Mouse (Mus musculus) NIH3T3 (cell line): ENCODE measurements around the gene Nubp2.

Experiments
- DNase-seq: peaks from one replicate; pipeline ENCODE4 v3.0.0-alpha.2; 2012; ENCODE audit warnings: low read depth

The Nubp2 gene

GRCm38 (mm10) chr17:24894061-24894994 is 8.2 kb upstream of the Nubp2 start:
- peak; percentile 52 for DNase-seq

- no peak for DNase-seq
These were observed 7.1 kb upstream of the Nubp2 start for GRCm38 (mm10) chr17:24893276-24893675.

- no peak for DNase-seq
These were observed 6.6 kb upstream of the Nubp2 start for GRCm38 (mm10) chr17:24892785-24893184.

GRCm38 (mm10) chr17:24891321-24891720 is 5.2 kb upstream of the Nubp2 start:
- peak; percentile 19 for DNase-seq

GRCm38 (mm10) chr17:24890151-24891092 is 4.3 kb upstream of the Nubp2 start:
- DNase-seq, result no peak

- DNase-seq, result no peak
These were observed 2.7 kb upstream of the Nubp2 start for GRCm38 (mm10) chr17:24888862-24889261.

- peak; percentile 39 for DNase-seq
These were observed 1.3 kb upstream of the Nubp2 start for GRCm38 (mm10) chr17:24887291-24888080.

GRCm38 (mm10) chr17:24886932-24887271 is 753 bp upstream of the Nubp2 start:
- DNase-seq, result no peak

GRCm38 (mm10) chr17:24885356-24886133 is 604 bp downstream of the Nubp2 start:
- DNase-seq, result no peak

GRCm38 (mm10) chr17:24884391-24884790 is 1.8 kb downstream of the Nubp2 start:
- no peak for DNase-seq

GRCm38 (mm10) chr17:24881738-24882440 is 4.3 kb downstream of the Nubp2 start:
- peak; percentile 78 for DNase-seq

- no peak for DNase-seq
These were observed 7.6 kb downstream of the Nubp2 start for GRCm38 (mm10) chr17:24878531-24878930.

- no peak for DNase-seq
These were observed 8.1 kb downstream of the Nubp2 start for GRCm38 (mm10) chr17:24878117-24878397.

GRCm38 (mm10) chr17:24877336-24878116 is 8.6 kb downstream of the Nubp2 start:
- DNase-seq, result no peak

GRCm38 (mm10) chr17:24874989-24875388 is 11.2 kb downstream of the Nubp2 start:
- DNase-seq, result no peak

GRCm38 (mm10) chr17:24874405-24874745 is 11.8 kb downstream of the Nubp2 start:
- DNase-seq, result no peak

GRCm38 (mm10) chr17:24873695-24874404 is 12.3 kb downstream of the Nubp2 start:
- no peak for DNase-seq

GRCm38 (mm10) chr17:24867914-24868313 is 18.2 kb downstream of the Nubp2 start:
- no peak for DNase-seq

- DNase-seq, result no peak
These were observed 20.4 kb downstream of the Nubp2 start, which contains the start of gene Igfals for GRCm38 (mm10) chr17:24865776-24866175. Igfals (plus strand) TSS chr17:24865997.
